8 mouse cellular contexts compared by ENCODE assay signal in genomic region chrX:74249615-74250014, GRCm38 (mm10). TPM values are rescaled to one million over a fixed set of nuclear protein-coding genes. Genes with fewer than 3 reads are reported as not detected.
DNase-seq lines count a peak whose midpoint lies in the region; ATAC-seq and TF ChIP-seq lines count a peak whose summit lies in the region.

TSS of gene Flna (minus strand) at chrX:74249820.

- peak within 1 kb of the TSS; percentile 61 for H3K9ac ChIP-seq in forebrain, embryonic 11.5 days (ENCODE audit: low read length)
- peak within 1 kb of the TSS; percentile 60 for H3K9ac ChIP-seq in heart, embryonic 15.5 days
- H3K9ac ChIP-seq in liver, embryonic 14.5 days (replicated peaks), result peak within 1 kb of the TSS; percentile 12; the same call in 1 of the 2 replicates
- H3K9ac ChIP-seq in stomach, postnatal 0 days (ENCODE audit: low read length), result peak within 1 kb of the TSS; percentile 67

- 20% methylated on average over 37 of the region's 38 CpGs for WGBS in forebrain, embryonic 11.5 days
- 6% methylated on average over 38 of the region's 38 CpGs for WGBS in heart, embryonic 15.5 days
- 16% methylated on average over 38 of the region's 38 CpGs for WGBS in liver, embryonic 14.5 days (ENCODE audit: insufficient replicate concordance)
- 28% methylated on average over 26 of the region's 38 CpGs for WGBS in stomach, postnatal 0 days

- peak; percentile 36 for TF ChIP-seq CTCF in liver, embryonic 14.5 days (IDR thresholded peaks at IDR 0.05; ENCODE audit: low read depth)
- peak; percentile 63 for TF ChIP-seq CTCF in stomach, postnatal 0 days (IDR thresholded peaks at IDR 0.05; ENCODE audit: low read depth)

- H3K27ac ChIP-seq in forebrain, embryonic 11.5 days (ENCODE audit: low read depth, low read length), result no peak within 1 kb of the TSS
- H3K27ac ChIP-seq in heart, embryonic 15.5 days, result peak within 1 kb of the TSS; percentile 80
- no peak within 1 kb of the TSS for H3K27ac ChIP-seq in liver, embryonic 14.5 days
- H3K27ac ChIP-seq in stomach, postnatal 0 days (replicated peaks), result peak within 1 kb of the TSS; percentile 93

- DNase-seq in brain, adult 2 months (ENCODE audit: low read depth, low spot score), result peak; percentile 85
- DNase-seq in forebrain, embryonic 11.5 days (ENCODE audit: low spot score), result peak; percentile 80
- DNase-seq in kidney, postnatal 10 days, result peak; percentile 85
- DNase-seq in liver, embryonic 14.5 days (ENCODE audit: low read depth in 3 of 3, low spot score in 3 of 3), result no peak
- peak; percentile 50 to 61 for DNase-seq in natural killer cell, adult 2 months (ENCODE audit: low spot score in 2 of 2)
- DNase-seq in stomach, postnatal 0 days (ENCODE audit: low spot score), result peak; percentile 71

- peak within 1 kb of the TSS; percentile 59 for H3K4me2 ChIP-seq in forebrain, embryonic 11.5 days (ENCODE audit: low read depth, low read length, severe bottlenecking)
- peak within 1 kb of the TSS; percentile 70 for H3K4me2 ChIP-seq in heart, embryonic 15.5 days
- H3K4me2 ChIP-seq in liver, embryonic 14.5 days (ENCODE audit: low read depth), result peak within 1 kb of the TSS; percentile 52
- peak within 1 kb of the TSS; percentile 59 for H3K4me2 ChIP-seq in stomach, postnatal 0 days (replicated peaks; ENCODE audit: low read depth)

- no peaks in the 10 kb centered on the region for H3K4me1 ChIP-seq in forebrain, embryonic 11.5 days (replicated peaks; ENCODE audit: control insufficient read depth, insufficient read depth, low read length)
- H3K4me1 ChIP-seq in heart, embryonic 15.5 days (replicated peaks), result peaks cover 5% of the 10 kb centered on the region; the same call in 1 of the 2 replicates
- peaks cover 0 to 5% of the 10 kb centered on the region in 2 experiments; a peak in 3 of 4 replicates for H3K4me1 ChIP-seq in liver, embryonic 14.5 days (replicated peaks; ENCODE audit: control insufficient read depth in 2 of 2, insufficient read depth in 2 of 2, low read length in 1 of 2)
- H3K4me1 ChIP-seq in stomach, postnatal 0 days (replicated peaks; ENCODE audit: control insufficient read depth, insufficient read depth), result no peaks in the 10 kb centered on the region

- H3K36me3 ChIP-seq in forebrain, embryonic 11.5 days (ENCODE audit: control insufficient read depth, insufficient read depth, low read length), result no peaks in the 10 kb centered on the region
- no peaks in the 10 kb centered on the region for H3K36me3 ChIP-seq in heart, embryonic 15.5 days
- H3K36me3 ChIP-seq in liver, embryonic 14.5 days (replicated peaks; ENCODE audit: control insufficient read depth, insufficient read depth, low read depth), result no peaks in the 10 kb centered on the region
- H3K36me3 ChIP-seq in stomach, postnatal 0 days (ENCODE audit: control insufficient read depth, insufficient read depth, low read length), result no peaks in the 10 kb centered on the region

- ATAC-seq in CD4-positive, CD25-positive, alpha-beta regulatory T cell, adult 4 months, result no peak
- ATAC-seq in forebrain, embryonic 11.5 days (replicated peaks; ENCODE audit: low FRiP score), result no peak
- no peak for ATAC-seq in heart, embryonic 15.5 days (replicated peaks; ENCODE audit: insufficient number of reproducible peaks, insufficient read depth, low FRiP score, low read depth)
- no peak for ATAC-seq in liver, embryonic 14.5 days (ENCODE audit: insufficient read depth)
- ATAC-seq in stomach, postnatal 0 days (ENCODE audit: low FRiP score, low TSS enrichment), result peak; percentile 8; the same call in 1 of the 2 replicates

- H3K27me3 ChIP-seq in forebrain, embryonic 11.5 days (ENCODE audit: control insufficient read depth, insufficient read depth, low read length), result no peaks in the 10 kb centered on the region
- no peaks in the 10 kb centered on the region for H3K27me3 ChIP-seq in heart, embryonic 15.5 days
- H3K27me3 ChIP-seq in liver, embryonic 14.5 days (ENCODE audit: control insufficient read depth, insufficient read depth, low read length), result no peaks in the 10 kb centered on the region; the same call in 1 of the 2 replicates
- H3K27me3 ChIP-seq in stomach, postnatal 0 days (ENCODE audit: control insufficient read depth, insufficient read depth, low read length), result no peaks in the 10 kb centered on the region

- H3K9me3 ChIP-seq in forebrain, embryonic 11.5 days (ENCODE audit: control insufficient read depth, low read length), result no peaks in the 10 kb centered on the region
- no peaks in the 10 kb centered on the region for H3K9me3 ChIP-seq in heart, embryonic 15.5 days (replicated peaks)
- no peaks in the 10 kb centered on the region for H3K9me3 ChIP-seq in liver, embryonic 14.5 days (ENCODE audit: control insufficient read depth, low read length)
- H3K9me3 ChIP-seq in stomach, postnatal 0 days (ENCODE audit: control insufficient read depth, low read length), result no peaks in the 10 kb centered on the region

- no peak for TF ChIP-seq EP300 in liver, embryonic 14.5 days (IDR thresholded peaks at IDR 0.05; ENCODE audit: low read depth)
- no peak for TF ChIP-seq EP300 in stomach, postnatal 0 days (optimal IDR thresholded peaks at IDR 0.05)

- H3K4me3 ChIP-seq in forebrain, embryonic 11.5 days (ENCODE audit: low read depth, low read length), result peak within 1 kb of the TSS; percentile 36
- peak within 1 kb of the TSS; percentile 53 for H3K4me3 ChIP-seq in heart, embryonic 15.5 days
- peak within 1 kb of the TSS; percentile 44 to 59 for H3K4me3 ChIP-seq in liver, embryonic 14.5 days (ENCODE audit: insufficient read depth in 1 of 2, low read depth in 2 of 2, low read length in 2 of 2)
- H3K4me3 ChIP-seq in stomach, postnatal 0 days (ENCODE audit: low read depth, low read length), result peak within 1 kb of the TSS; percentile 44

RNA-seq across cellular contexts. Expression of gene Flna, which starts in this region (rescaled TPM):
- 100 to 1,000 TPM; 199 to 249 TPM for polyA plus RNA-seq in CD4-positive, CD25-positive, alpha-beta regulatory T cell, adult 4 months (2017; shearing (Covaris generic))
- 242 and 249 TPM in 2 replicates for polyA plus RNA-seq in forebrain, embryonic 11.5 days (2014; fragmentation: Nextera tagmentation; extraction: Ambion mirVana)
- polyA plus RNA-seq in heart, embryonic 15.5 days (2015; fragmentation: Nextera tagmentation; extraction: Ambion mirVana), result 124 and 188 TPM in 2 replicates
- polyA plus RNA-seq in liver, embryonic 14.5 days (2012; rRNA removed), result 56.3 and 69.6 TPM in 2 replicates
- 36.6 and 39.2 TPM in 2 replicates for polyA plus RNA-seq in liver, embryonic 14.5 days (2014; fragmentation: Nextera tagmentation; extraction: Ambion mirVana)
- 256 and 289 TPM in 2 replicates for polyA plus RNA-seq in stomach, postnatal 0 days (2015; fragmentation: Nextera tagmentation; extraction: Ambion mirVana)

Comparison
In these comparisons a context has a peak if more than half of its experiments do, and no peak if none do; other contexts are left out.
1. DNase-seq: peak in brain, adult 2 months (single experiment), forebrain, embryonic 11.5 days (single experiment), kidney, postnatal 10 days (single experiment), natural killer cell, adult 2 months (2 of 2) and stomach, postnatal 0 days (single experiment); none in liver, embryonic 14.5 days (0 of 3).
2. H3K27ac ChIP-seq: peak in heart, embryonic 15.5 days (single experiment) and stomach, postnatal 0 days (single experiment); none in forebrain, embryonic 11.5 days (single experiment) and liver, embryonic 14.5 days (single experiment).
3. H3K9ac ChIP-seq: peak in every context shown above with its lines; median percentile 67 in stomach, postnatal 0 days; 61 in forebrain, embryonic 11.5 days; 60 in heart, embryonic 15.5 days; 12 in liver, embryonic 14.5 days.
4. Peak in every context shown above with its lines, with median percentiles within 50 percentile points of each other: H3K4me2 ChIP-seq and H3K4me3 ChIP-seq.